Mouse (Mus musculus) brain, embryonic 14.5 days (tissue): ENCODE measurements around the gene Adh7. TPM values are rescaled to one million over a fixed set of nuclear protein-coding genes. Genes with fewer than 3 reads are reported as not detected.
A peak's percentile ranks its signal among the peaks of the same experiment; 100 is the strongest.

Experiments
- DNase-seq: peaks from one replicate; pipeline ENCODE4 v3.0.0-alpha.2; 2011; ENCODE audit warnings: low read depth
- CTCF ChIP-seq: fragments of 200-500 bp; IDR thresholded peaks from 2 replicates; pipeline ENCODE4 v1.5.1; 2012; ENCODE audit warnings: inconsistent platforms, mild to moderate bottlenecking, moderate library complexity, borderline replicate concordance; ENCODE audit not compliant: insufficient read depth, insufficient read length; ENCODE audit errors: extremely low read depth
- POLR2A ChIP-seq: fragments of 200-500 bp; IDR thresholded peaks from 2 replicates; pipeline ENCODE4 v1.6.1; 2012; ENCODE audit warnings: mild to moderate bottlenecking, inconsistent platforms, borderline replicate concordance; ENCODE audit not compliant: poor library complexity, insufficient read depth, insufficient read length, severe bottlenecking; ENCODE audit errors: extremely low read depth
- polyA plus RNA-seq: library from polyadenylated mRNA; depleted of rRNA; stranded (reverse); fragments of >200 nt; gene quantifications from 2 replicates; pipeline ENCODE4 v1.2.3, GENCODE M21; 2012

Gene Adh7
- polyA plus RNA-seq, 1 experiment = 0.68 TPM

DNA sequence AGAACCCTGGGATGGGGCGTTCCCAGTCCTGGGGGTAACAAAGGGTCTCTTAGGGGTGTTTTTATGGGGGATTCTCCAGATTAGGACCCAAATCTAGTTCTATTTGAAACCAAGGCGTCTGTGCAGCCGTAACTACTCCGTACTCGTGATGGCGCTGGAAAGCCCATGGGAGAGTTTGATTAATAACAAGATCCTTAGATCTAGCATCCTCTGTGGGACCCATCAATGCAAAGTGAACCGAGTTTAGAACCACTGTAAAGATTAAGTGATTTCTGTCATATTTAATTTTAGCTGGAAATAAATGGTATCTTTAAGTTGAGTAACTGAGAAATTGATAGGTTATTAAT lies 18.9 kb upstream of the Adh7 start:
- TF ChIP-seq CTCF (no peak), POLR2A (no peak)
- DNase-seq = no peak

DNA sequence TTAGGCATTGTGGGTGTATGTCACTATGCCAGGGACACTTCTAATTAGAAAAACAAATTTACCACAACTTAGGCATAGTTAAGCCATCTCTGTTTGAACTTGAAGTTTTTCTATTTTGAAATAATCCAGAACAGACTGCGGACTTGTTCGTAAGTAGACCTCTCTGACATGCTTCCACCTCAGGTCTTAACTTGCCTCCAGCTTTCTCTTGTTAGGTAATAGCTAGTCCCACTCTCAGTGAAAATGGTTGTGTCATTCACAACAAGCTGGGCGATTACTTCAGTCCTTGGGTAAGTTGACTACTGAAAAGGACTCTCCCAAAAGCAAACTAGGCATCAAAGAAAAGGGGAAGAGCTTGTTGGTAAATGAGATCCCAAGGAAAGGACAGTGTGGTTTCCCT lies 8.7 kb upstream of the Adh7 start:
- DNase-seq = no peak
- TF ChIP-seq CTCF (no peak), POLR2A (no peak)

- TF ChIP-seq CTCF = no peak
- no peak for DNase-seq
Observed at GRCm38 (mm10) chr3:138210432-138211075, 7.0 kb upstream of the Adh7 start.

GRCm38 (mm10) chr3:138212431-138212951 lies 5.1 kb upstream of the Adh7 start:
- TF ChIP-seq POLR2A = no peak
- no peak for TF ChIP-seq CTCF
- DNase-seq = no peak

GRCm38 (mm10) chr3:138215395-138215989 lies 2.1 kb upstream of the Adh7 start:
- TF ChIP-seq POLR2A = no peak
- no peak for TF ChIP-seq CTCF
- DNase-seq = peak; percentile 32

DNA sequence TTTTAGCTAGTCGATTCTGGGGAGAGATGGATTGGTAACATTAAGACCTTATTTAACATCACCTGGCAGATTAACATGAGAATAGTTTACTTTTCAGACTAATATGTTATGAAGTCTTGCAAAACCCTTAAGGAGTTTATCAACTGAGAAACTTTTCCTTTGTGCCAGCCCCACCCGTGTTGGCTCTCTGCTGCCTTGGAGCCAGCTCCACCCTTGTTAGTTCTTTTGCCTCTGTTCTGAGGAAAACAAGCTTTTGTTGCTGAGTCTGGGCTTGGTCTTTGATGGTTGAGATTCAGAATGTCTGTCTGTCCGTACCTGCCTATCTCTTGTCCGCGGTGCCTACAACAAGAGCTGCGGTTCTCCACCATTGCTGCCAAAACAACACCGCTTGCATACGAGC lies 1.5 kb upstream of the Adh7 start:
- DNase-seq = no peak
- no peak for TF ChIP-seq POLR2A
- no peak for TF ChIP-seq CTCF

DNA sequence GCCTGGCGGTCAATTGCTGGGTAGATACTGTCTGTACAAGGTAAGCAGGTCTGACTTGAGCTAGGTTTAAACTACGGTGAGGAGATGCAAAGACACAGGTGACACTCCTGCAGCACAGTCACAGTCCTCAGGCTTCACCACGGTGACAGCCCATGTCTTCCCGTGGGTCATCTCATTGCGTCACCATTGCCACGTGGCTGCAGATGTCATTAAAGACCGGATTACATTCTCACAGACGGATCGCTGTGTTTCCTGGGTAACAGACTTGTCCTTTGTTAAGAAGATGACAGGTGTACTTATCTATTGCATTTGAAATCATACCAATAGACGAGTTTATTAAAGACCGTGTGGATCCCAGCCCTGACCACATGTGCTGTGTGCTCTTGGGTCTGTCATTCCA lies 3.6 kb downstream of the Adh7 start:
- no peak for DNase-seq
- no peak for TF ChIP-seq CTCF
- no peak for TF ChIP-seq POLR2A

DNA sequence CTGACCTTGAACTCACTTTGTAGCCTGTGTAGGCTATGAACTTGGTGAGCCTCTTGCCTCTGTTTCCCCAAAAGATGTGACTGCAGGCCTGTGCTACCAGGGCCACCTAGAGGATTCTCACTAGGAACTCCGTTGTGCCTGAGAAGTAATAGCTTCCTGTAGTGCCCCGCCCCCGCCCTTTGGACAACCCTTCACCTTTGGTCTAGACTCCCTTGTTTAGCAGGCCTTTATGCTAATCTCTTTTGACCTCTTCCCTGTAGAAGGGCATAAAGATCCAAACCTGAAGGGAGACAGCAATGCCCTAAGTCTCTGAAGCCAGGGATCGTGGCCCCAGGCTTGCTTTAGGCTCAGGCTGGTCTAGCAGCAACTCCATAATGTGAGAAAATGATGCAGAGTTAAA lies 5.0 kb downstream of the Adh7 start:
- DNase-seq = no peak
- TF ChIP-seq POLR2A = no peak
- no peak for TF ChIP-seq CTCF

- peak; percentile 83 for DNase-seq
Observed at GRCm38 (mm10) chr3:138222952-138223351, 5.4 kb downstream of the Adh7 start.

DNA sequence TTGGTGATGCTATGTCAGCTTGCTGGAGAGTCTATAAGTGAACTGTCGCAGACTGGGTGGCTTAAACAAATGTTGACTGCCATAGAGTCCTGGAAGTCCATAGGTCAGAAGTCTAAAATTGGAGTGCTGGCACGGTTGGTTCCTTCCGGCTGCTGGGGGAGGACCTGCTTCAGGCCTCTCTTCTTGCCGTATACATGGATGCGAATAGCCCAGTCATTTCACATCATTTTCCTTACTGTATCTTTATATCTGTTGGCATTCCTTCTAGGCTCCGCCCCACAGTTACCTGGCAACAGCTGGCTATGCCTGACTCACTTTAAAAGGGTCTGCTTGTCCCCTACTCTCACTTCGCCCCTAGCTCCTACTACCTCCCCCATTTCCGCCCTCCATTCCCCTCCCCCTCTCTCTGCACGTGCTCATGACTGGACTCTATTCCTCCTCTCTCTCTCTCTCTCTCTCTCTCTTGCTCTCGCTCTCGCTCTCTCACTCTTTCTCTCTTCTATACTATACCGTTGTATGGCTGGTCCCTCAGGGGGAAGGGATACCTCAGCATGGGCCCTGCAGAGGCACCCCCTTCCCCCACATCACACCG lies 6.9 kb downstream of the Adh7 start:
- TF ChIP-seq CTCF (no peak), POLR2A (no peak)
- no peak for DNase-seq

More at GRCm38 (mm10) chr3:138222952-138223351, 5.4 kb downstream of the Adh7 start:
- no peak for TF ChIP-seq POLR2A
- TF ChIP-seq CTCF = peak; percentile 69; the same call in 1 of the 2 replicates

- DNase-seq = no peak
- TF ChIP-seq POLR2A = no peak
- TF ChIP-seq CTCF = no peak
Observed at GRCm38 (mm10) chr3:138225331-138225730, 7.8 kb downstream of the Adh7 start.

GRCm38 (mm10) chr3:138225853-138226252 lies 8.3 kb downstream of the Adh7 start:
- no peak for DNase-seq
- TF ChIP-seq POLR2A (no peak), CTCF (no peak)
